Mouse (Mus musculus) cerebellum, adult 2 months (tissue): ENCODE results near the gene 1520401A03Rik. TPM values are rescaled to one million over a fixed set of nuclear protein-coding genes. Genes with fewer than 3 reads are reported as not detected.

Experiments
- DNase-seq, 2 experiments: peaks; one replicate each; pipeline ENCODE4 v3.0.0; 2021
- H3K27ac ChIP-seq: fragments of 200-500 bp; 2 replicates; pipeline ENCODE4 v1.5.1; 2012; ENCODE audit warnings: low read length, control low read depth, inconsistent platforms; ENCODE audit not compliant: insufficient read depth
- H3K27me3 ChIP-seq: fragments of 200-500 bp; 2 replicates; pipeline ENCODE4 v1.6.1; 2012; ENCODE audit warnings: inconsistent platforms, mild to moderate bottlenecking, low read length, moderate library complexity; ENCODE audit not compliant: control insufficient read depth, insufficient read depth
- H3K4me1 ChIP-seq: fragments of 200-500 bp; 2 replicates; pipeline ENCODE4 v1.6.1; 2011; ENCODE audit warnings: low read length; ENCODE audit not compliant: control insufficient read depth, insufficient read depth
- H3K4me3 ChIP-seq: fragments of 200-500 bp; replicated peaks from 2 replicates; pipeline ENCODE3; 2011; ENCODE audit warnings: mild to moderate bottlenecking, low read depth, low read length, control low read depth; ENCODE audit not compliant: insufficient read depth
- CTCF ChIP-seq: fragments of 200-500 bp; IDR thresholded peaks from 2 replicates; pipeline ENCODE4 v1.5.1; 2011; ENCODE audit warnings: low read depth, mild to moderate bottlenecking, control low read depth, low read length, moderate library complexity, borderline replicate concordance; ENCODE audit not compliant: insufficient read depth
- POLR2A ChIP-seq: fragments of 200-500 bp; IDR thresholded peaks from 2 replicates; pipeline ENCODE4 v1.6.1; 2011; ENCODE audit warnings: low read length, control low read depth, borderline replicate concordance; ENCODE audit not compliant: insufficient read depth
- WGBS: fragments of 180-500 bp; shearing (Covaris S2); methylation state at CpG from one replicate; pipeline ENCODE4 v1.1.7; 2018; 5-methylcytosine and 5-hydroxymethylcytosine counted together
- polyA plus RNA-seq: library from polyadenylated mRNA; depleted of rRNA; stranded (reverse); fragments of >200 nt; gene quantifications from 2 replicates; pipeline ENCODE4 v1.2.3, GENCODE M21; 2012

The 1520401A03Rik gene
- polyA plus RNA-seq, 1 experiment, result 0.64 TPM

DNA sequence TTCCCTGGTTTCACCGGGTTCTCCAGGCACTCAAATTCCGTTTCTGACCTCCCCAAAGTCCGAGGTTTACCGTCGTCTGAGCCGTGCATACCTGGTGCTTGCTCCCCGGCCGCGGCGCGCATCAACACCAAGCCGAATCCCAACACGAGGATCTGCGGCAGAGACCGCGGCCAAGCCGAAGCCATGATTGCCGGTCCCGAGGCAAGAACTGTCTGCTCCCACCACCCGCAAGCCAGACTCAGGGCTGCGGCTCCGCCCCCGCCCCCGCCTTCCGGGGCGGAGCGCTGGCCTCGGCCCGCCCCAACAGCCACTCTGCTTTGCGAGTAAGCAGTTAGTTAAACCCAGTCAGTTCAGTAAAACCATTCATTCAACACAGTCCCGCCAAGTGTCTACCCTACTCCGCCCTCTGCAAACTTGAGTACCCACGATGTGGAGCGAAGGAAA lies 45.3 kb downstream of the 1520401A03Rik start, which contains the start of gene Tnfrsf12a:
Tnfrsf12a (minus strand) TSS at position 233 of the 444 bp plus-strand sequence.
- H3K4me1 ChIP-seq, result no peaks in the 10 kb centered on the region; the same call in none of the 2 replicates
- H3K27me3 ChIP-seq, result no peaks in the 10 kb centered on the region
- DNase-seq, result peak; percentile 87 to 91
- H3K27ac ChIP-seq, result peak within 1 kb of the TSS; percentile 60
- peak; percentile 94 for TF ChIP-seq POLR2A
- TF ChIP-seq CTCF, result no peak
- H3K4me3 ChIP-seq, result peak within 1 kb of the TSS; percentile 67
- WGBS, result under 1% methylated on average over 34 of the region's 34 CpGs

- under 1% methylated on average over 37 of the region's 37 CpGs for WGBS
- peak; percentile 77 to 78 for DNase-seq
- H3K27me3 ChIP-seq, result no peaks in the 10 kb centered on the region
- TF ChIP-seq POLR2A, result no peak
- TF ChIP-seq CTCF, result no peak
- peak overlapping the region; percentile 67 for H3K4me3 ChIP-seq
- peak overlapping the region; percentile 60 for H3K27ac ChIP-seq
- H3K4me1 ChIP-seq, result no peaks in the 10 kb centered on the region; the same call in none of the 2 replicates
Measured at GRCm38 (mm10) chr17:23676473-23677031, 46.0 kb downstream of the 1520401A03Rik start.

DNA sequence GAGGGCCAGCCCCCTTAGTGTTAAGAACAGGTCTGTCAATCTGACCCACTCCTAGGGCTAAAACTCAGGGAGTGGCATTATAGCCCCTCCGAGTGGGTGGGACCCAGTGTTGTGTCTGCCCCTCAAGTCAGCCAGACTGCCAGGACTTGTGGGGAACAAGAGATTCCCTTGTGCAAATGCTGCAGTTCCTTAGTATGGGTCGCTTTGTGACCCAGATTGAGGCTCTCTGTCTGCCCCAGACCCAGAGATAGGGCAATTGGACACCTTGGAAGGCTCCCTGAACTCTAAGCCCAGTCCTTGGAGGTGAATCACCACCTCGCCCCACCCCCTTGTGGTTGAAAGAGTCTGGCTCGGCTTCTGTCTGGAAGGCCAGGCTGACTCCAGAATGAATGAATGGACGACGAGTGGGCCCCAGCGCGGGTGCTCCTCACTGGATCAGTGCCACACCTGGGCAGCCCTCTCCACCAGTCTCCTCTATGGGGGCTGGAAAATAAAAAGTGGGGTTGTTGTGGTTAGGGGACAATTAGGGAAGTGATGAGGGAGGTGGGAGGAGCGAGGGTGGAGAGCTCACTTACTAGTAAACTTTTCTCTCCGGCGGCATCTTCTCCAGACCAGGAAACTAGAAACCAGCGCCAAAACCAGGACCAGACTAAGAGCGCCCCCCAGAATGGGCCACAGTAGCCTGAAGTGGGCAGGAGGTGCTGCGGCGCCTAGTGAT lies 46.9 kb downstream of the 1520401A03Rik start:
- Histone ChIP-seq H3K4me3 (peak overlapping the region; percentile 67), H3K27me3 (no peaks in the 10 kb centered on the region), H3K27ac (peak overlapping the region; percentile 60), H3K4me1 (no peaks in the 10 kb centered on the region; the same call in none of the 2 replicates)
- TF ChIP-seq CTCF (no peak), POLR2A (no peak)
- peak; percentile 67 to 71 for DNase-seq
- WGBS, result 12% methylated on average over 15 of the region's 15 CpGs

DNA sequence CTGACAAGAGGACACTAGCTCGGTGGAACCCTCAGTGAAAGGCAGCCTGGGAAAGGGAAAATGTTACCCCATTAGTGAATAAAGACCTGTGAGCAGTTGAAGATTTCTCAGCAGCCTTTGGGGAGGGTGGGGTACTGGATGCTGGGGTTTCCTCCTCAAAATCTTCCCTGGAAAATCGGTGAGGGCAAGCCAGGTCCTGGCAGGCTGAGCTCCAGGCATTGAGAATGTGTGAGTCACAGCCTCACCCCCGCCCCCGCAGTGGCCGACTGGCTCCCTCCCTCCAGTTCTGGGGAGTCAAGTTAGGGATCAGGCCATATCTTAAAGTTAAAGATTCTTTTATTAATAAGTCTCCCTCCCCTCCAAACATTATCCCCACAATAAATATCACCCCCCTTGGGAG lies 47.5 kb downstream of the 1520401A03Rik start:
- peak; percentile 69 to 81 for DNase-seq
- H3K4me3 ChIP-seq, result peak overlapping the region; percentile 67
- 9% methylated on average over 5 of the region's 5 CpGs for WGBS
- no peaks in the 10 kb centered on the region for H3K27me3 ChIP-seq
- peak overlapping the region; percentile 60 for H3K27ac ChIP-seq
- H3K4me1 ChIP-seq, result no peaks in the 10 kb centered on the region; the same call in none of the 2 replicates
- TF ChIP-seq CTCF (no peak), POLR2A (no peak)

GRCm38 (mm10) chr17:23674271-23674952 lies 48.2 kb downstream of the 1520401A03Rik start:
- whole genome bisulfite sequencing, result 9% methylated on average over 9 of the region's 9 CpGs
- Histone ChIP-seq H3K27ac (peak overlapping the region; percentile 60), H3K4me3 (peak overlapping the region; percentile 67), H3K4me1 (no peaks in the 10 kb centered on the region; the same call in 1 of the 2 replicates), H3K27me3 (no peaks in the 10 kb centered on the region)
- TF ChIP-seq CTCF, result no peak
- TF ChIP-seq POLR2A, result no peak
- DNase-seq, result peak; percentile 64 to 78

DNA sequence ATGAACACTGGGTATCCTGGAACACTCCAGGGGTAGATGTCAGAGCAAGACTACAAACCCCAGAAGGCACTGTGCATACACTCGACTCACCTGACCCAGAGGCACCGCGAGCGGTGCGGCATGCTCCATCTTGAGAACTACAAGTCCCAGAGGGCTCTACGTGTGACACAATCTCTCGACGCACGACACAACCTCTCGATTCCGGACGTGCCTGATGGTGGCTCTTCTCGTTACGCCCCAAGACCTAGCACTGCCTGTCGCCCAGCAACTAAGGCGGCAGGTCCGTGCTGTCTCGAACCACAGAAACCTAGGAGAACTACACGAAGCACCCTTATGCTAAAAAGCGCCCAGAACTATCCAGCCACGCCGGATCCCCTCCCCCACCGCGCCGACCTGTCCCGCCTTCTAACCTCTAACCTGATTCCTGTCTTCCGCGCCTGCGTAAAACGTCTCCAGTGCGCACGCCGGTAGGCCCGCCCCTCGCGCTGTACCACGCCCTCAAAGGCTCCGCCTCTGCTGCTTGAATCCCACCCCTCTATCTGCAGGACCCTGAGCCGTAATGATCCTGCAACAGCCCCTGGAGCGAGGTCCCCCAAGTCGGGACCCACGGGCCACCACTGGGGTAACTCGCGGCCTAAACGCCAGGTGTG lies 49.0 kb downstream of the 1520401A03Rik start, which contains the start of the genes Hcfc1r1 and Thoc6:
Hcfc1r1 (plus strand) TSS at position 173 of the 650 bp plus-strand sequence.
Thoc6 (minus strand) TSS at position 459 of the 650 bp plus-strand sequence.
- peak within 1 kb of the TSS; percentile 78 for H3K27ac ChIP-seq
- peak within 1 kb of the TSS; percentile 67 for H3K4me3 ChIP-seq
- TF ChIP-seq CTCF, result no peak
- peak; percentile 78; the same call in 1 of the 2 replicates for TF ChIP-seq POLR2A
- no peaks in the 10 kb centered on the region for H3K27me3 ChIP-seq
- peak; percentile 97 for DNase-seq
- WGBS, result under 1% methylated on average over 45 of the region's 45 CpGs
- no peaks in the 10 kb centered on the region; the same call in 1 of the 2 replicates for H3K4me1 ChIP-seq

- WGBS, result 60% methylated on average over 3 of the region's 3 CpGs
- Histone ChIP-seq H3K27me3 (no peaks in the 10 kb centered on the region), H3K27ac (no peak overlapping the region), H3K4me1 (no peaks in the 10 kb centered on the region; the same call in 1 of the 2 replicates), H3K4me3 (no peak overlapping the region)
- peak in 1 of 2 experiments; percentile 20 for DNase-seq
- TF ChIP-seq CTCF (no peak), POLR2A (no peak)
Measured at GRCm38 (mm10) chr17:23672761-23673160, 49.8 kb downstream of the 1520401A03Rik start.
